Mouse (Mus musculus) bone marrow macrophage, adult 2 months (primary cell): ENCODE measurements around the gene Creb1.

Experiments used
- CTCF ChIP-seq: IDR thresholded peaks from 2 replicates; pipeline ENCODE4 v1.5.1; 2012; ENCODE audit warnings: low read depth, mild to moderate bottlenecking, low read length, moderate library complexity
- POLR2A ChIP-seq: IDR thresholded peaks from 2 replicates; pipeline ENCODE4 v1.6.1; 2012; ENCODE audit warnings: mild to moderate bottlenecking, low read depth, low read length, borderline replicate concordance

DNA sequence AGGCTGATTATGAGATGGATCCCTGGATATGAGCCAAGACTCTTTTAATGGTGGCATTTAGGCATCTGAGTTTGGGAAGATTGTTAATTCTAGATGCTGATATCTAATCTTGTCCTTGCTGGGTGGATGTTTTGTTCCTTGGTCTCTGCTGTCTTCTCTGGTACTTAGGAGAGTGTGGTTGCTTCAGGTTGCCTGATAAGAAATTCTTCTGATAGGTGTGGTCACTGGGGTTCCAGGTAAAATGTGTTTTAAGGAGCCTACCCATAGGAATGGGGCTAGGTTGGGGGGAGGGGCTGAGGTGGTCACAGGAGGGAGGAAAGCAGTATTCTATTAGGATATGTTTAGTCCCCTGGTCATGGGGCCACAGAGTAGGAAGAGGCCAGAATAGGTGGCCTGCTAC lies 35.6 kb upstream of the Creb1 start:
- TF ChIP-seq POLR2A, result no peak
- no peak for TF ChIP-seq CTCF
